Mouse (Mus musculus): Measurements from ENCODE around the gene Litaf.

GRCm38 (mm10) chr16:11012571-11013463, 53.1 kb downstream of the Litaf start:
- no peak for TF ChIP-seq POLR2A (IDR thresholded peaks at IDR 0.05; ENCODE audit: control insufficient read depth, low read depth, low read length)
- TF ChIP-seq CTCF (IDR thresholded peaks at IDR 0.05; ENCODE audit: control insufficient read depth, insufficient read depth, insufficient replicate concordance, low read depth, low read length) = no peak

All from testis, adult 2 months (tissue).